Mouse (Mus musculus): ENCODE data around the gene Pdlim7.

- TF ChIP-seq CTCF (IDR thresholded peaks at IDR 0.05 in 2 of 3, conservative IDR thresholded peaks at IDR 0.05 in 1 of 3; ENCODE audit: control insufficient read depth in 1 of 3, insufficient read depth in 1 of 3, low read depth in 2 of 3, low read length in 3 of 3, poor library complexity in 1 of 3, severe bottlenecking in 1 of 3) (no peak), EP300 (IDR thresholded peaks at IDR 0.05; ENCODE audit: low read depth in 1 of 2, low read length in 2 of 2) (no peak), RCOR1 (IDR thresholded peaks at IDR 0.05; ENCODE audit: low read depth, low read length) (no peak), MAFK (IDR thresholded peaks at IDR 0.05; ENCODE audit: borderline replicate concordance, low read depth, low read length) (no peak), JUND (IDR thresholded peaks at IDR 0.05; ENCODE audit: low read depth, low read length) (no peak), E2F4 (IDR thresholded peaks at IDR 0.05; ENCODE audit: borderline replicate concordance, low read depth, low read length) (no peak), NRF1 (IDR thresholded peaks at IDR 0.05; ENCODE audit: insufficient read depth, low read depth, low read length, poor library complexity, severe bottlenecking) (no peak), ZNF384 (IDR thresholded peaks at IDR 0.05; ENCODE audit: low read depth, low read length) (no peak), POLR2A (IDR thresholded peaks at IDR 0.05; ENCODE audit: control insufficient read depth in 1 of 2, insufficient read depth in 1 of 2, low read depth in 1 of 2, low read length in 2 of 2, poor library complexity in 1 of 2) (no peak)
Measured at GRCm38 (mm10) chr13:55500575-55500974, 12.9 kb downstream of the Pdlim7 start.

Measured in MEL (cell line).